Mouse (Mus musculus): ENCODE results near the gene Shkbp1.
A peak's percentile ranks its signal among the peaks of the same experiment; 100 is the strongest.

Shkbp1 gene

DNA sequence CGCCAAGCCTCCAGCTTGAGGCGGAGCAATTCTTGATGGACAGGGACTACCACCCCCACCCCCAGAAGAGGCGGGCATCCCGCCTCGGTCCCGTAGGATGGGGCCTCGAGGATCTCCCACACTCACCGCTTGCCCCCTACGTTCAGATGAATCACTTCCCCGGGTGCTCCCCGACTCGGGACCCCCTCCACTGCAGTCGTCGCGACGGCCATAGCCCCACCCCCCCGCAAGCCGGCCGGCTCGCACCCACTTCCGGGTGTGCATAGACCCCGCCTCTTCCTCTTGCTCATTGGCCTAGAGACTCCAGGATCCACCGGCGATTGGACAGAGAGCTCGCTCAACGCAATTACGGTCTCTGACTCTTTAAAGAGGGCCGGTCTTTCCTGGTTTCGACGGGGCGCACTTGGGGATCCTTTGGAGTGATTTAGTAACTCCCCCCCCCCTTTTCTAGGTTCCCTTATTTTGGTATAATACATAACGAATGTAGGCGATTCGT lies at the start of gene Shkbp1:
TSS of gene Shkbp1 (minus strand) at position 275 of the 496 bp plus-strand sequence.
- DNase-seq (ENCODE audit: low read depth, low spot score) = peak; percentile 92
- H3K36me3 ChIP-seq (ENCODE audit: control insufficient read depth, insufficient read depth, low read length, poor library complexity, severe bottlenecking) = no peaks in the 10 kb centered on the region

DNA sequence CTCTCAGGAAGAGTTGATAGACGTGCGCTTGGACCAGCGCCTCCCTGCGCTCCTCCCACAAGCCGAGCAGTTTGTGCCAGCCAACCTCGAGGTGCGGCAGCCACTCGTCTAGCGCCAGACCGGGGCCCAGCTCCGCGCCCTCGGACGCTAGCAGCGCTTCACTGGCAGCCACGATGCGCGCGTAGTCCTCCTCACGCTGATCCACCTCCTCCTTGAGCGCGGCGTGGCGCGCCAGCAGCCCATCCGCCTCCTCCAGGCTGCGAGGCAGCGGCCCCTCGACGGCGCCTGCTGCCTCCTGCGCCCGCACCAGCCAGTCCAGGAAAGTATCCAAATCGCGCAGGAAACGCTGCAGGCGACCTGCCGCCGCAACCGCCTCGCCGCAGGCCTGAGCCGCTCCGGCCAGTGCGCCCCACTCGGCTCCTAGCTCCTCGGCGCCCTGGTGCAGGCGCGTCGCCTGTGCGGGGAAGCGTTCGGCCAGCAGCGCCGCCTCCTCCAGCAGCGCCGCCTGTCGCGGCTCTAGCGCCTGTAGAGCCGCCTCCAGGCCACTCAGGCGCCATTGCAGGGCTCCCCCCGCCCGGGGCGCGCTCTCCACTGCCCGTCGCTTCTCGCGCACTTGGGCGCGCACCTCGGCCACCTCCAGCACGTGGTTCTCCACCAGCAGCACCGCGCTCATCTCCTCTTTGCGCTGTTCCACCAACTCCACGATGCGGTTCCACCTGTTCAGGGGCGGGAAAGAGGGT lies 48.6 kb upstream of the Shkbp1 start:
- H3K27me3 ChIP-seq (ENCODE audit: control insufficient read depth, insufficient read depth, low read length, poor library complexity, severe bottlenecking) = no peaks in the 10 kb centered on the region; the same call in 1 of the 2 replicates
- no peak for DNase-seq (ENCODE audit: low read depth, low spot score)
- H3K36me3 ChIP-seq (ENCODE audit: control insufficient read depth, insufficient read depth, low read length, poor library complexity, severe bottlenecking) = no peaks in the 10 kb centered on the region

More for the DNA sequence above, at the start of gene Shkbp1:
- H3K27me3 ChIP-seq (ENCODE audit: control insufficient read depth, insufficient read depth, low read length, poor library complexity, severe bottlenecking) = no peaks in the 10 kb centered on the region

DNA sequence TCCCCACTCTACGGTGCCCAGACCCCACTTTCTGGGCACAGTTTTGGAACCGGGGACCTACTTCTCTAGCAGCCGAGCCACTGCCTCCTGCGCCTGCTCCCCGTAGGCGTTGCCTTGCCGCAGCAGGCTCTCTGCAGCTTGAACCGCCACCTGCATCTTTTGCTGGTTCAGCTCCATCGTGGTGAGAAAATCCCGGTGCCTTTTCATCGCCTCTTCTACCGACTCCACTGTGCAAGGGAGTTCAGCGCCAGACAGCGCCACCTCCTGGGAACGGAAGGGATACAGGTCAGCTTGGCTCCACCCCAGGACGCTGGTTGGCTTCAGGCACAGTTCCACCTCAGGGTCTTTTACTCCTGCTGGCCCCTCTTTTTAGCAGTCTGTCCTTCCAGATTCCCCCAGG lies 46.9 kb upstream of the Shkbp1 start:
- DNase-seq (ENCODE audit: low read depth, low spot score) = peak; percentile 70
- Histone ChIP-seq H3K27me3 (ENCODE audit: control insufficient read depth, insufficient read depth, low read length, poor library complexity, severe bottlenecking) (no peaks in the 10 kb centered on the region; the same call in 1 of the 2 replicates), H3K36me3 (ENCODE audit: control insufficient read depth, insufficient read depth, low read length, poor library complexity, severe bottlenecking) (no peaks in the 10 kb centered on the region)

DNA sequence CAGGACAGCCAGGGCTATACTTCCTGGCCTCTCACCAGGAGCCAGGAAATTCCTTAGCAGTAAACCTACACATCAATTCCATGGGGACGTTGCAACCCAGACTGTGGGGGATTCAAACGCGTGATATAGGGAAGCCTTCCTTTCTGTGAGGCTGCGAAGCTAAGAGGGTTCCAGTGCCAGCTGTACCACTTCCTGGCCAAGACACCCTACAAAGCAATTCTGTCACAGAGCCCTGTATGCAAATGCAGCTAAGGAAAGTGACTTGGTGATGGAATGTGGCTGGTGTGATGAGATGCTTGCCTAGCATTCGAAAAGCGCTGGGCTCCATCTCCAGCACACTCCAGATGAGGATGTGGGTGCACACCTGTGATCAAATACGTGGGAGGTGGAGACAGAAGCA lies 44.7 kb upstream of the Shkbp1 start:
- Histone ChIP-seq H3K36me3 (ENCODE audit: control insufficient read depth, insufficient read depth, low read length, poor library complexity, severe bottlenecking) (no peaks in the 10 kb centered on the region), H3K27me3 (ENCODE audit: control insufficient read depth, insufficient read depth, low read length, poor library complexity, severe bottlenecking) (no peaks in the 10 kb centered on the region)
- no peak for DNase-seq (ENCODE audit: low read depth, low spot score)

DNA sequence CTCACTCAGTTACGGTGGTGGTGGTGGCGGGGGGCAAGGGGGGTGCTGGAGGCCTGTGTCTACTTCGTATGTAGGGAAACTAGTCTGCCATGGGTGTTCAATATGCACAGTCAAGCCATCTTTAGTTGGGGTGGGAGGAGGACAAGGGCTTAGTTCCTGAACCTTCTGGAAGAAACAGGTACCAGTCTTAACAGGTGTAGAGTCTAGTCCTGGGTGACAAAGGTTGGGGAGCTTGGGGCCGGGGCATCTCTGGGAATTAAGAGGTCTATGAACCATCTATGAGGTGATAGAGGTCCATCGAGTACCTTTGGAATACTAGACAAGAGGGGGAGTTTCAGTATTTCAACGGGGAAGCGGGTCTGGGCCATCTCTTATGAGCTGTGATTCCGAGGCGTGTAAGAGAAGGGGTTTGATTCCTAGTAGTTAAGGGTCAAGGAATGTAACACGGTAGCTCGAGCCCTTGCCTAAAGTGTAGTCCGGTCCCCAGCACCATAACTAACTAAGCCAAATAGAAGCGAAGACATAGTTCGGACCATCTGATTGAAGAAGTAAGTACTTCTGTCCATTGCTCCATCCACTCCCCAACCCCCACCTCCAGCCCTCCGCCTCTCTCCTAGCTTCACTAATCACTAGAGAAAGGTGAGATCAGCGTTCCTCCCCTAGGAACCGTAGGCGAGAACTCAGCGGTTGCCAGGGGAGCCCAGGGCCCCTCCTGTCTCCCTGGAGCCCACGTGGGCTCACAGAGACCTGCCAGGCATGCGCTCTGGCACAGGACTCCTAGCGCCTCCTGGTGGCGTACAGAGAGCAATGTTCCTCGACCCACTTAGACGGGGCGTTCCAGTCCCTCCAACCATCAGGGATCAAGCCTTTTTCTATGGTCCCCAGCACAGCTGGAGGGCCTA lies 41.5 kb upstream of the Shkbp1 start:
- Histone ChIP-seq H3K36me3 (ENCODE audit: control insufficient read depth, insufficient read depth, low read length, poor library complexity, severe bottlenecking) (no peaks in the 10 kb centered on the region), H3K27me3 (ENCODE audit: control insufficient read depth, insufficient read depth, low read length, poor library complexity, severe bottlenecking) (no peaks in the 10 kb centered on the region)
- peak; percentile 78 for DNase-seq (ENCODE audit: low read depth, low spot score)

DNA sequence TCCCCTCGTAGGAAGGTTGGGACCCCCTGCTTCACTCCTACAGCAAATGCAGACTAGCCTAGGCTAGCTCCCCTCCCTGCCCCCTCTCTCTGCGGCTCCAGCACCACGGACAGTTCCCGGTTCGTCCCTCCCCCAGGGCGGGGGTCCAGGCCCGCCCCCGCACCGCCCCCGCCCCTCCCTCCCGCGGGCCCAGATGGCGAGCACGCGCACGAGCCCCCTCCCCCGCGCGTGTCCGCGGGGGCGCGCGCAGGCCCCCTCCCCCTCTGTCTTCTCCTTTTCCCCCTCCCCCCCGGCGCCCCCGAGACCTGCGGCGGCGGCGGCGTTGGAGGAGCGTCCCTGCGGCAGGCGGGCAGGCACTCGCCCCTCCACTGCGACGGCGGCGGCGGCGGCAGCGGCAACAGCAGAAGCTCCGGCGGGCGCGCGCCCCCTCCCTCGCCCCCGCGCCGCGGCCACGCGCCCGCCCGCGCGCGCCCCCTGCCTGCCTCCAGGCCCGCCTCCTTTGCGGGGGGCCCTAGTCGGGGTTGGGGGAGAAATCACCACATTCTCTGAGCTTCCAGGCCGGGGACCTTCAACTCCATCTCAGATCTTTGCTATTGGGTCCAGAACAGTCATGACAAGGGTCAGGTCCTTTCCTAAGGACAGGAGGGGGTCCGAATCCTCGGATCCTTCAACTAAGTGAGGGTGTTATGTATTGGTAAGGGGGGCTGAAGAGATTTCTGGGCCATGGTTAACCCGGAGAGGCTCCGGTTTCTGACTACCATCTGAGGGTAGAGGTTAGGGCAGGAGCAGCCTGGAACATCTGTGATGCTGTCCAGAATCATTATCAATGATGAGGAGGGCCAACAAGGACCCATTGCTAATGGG lies 40.6 kb upstream of the Shkbp1 start:
- no peaks in the 10 kb centered on the region for H3K27me3 ChIP-seq (ENCODE audit: control insufficient read depth, insufficient read depth, low read length, poor library complexity, severe bottlenecking)
- no peaks in the 10 kb centered on the region for H3K36me3 ChIP-seq (ENCODE audit: control insufficient read depth, insufficient read depth, low read length, poor library complexity, severe bottlenecking)
- peak; percentile 24 for DNase-seq (ENCODE audit: low read depth, low spot score)

DNA sequence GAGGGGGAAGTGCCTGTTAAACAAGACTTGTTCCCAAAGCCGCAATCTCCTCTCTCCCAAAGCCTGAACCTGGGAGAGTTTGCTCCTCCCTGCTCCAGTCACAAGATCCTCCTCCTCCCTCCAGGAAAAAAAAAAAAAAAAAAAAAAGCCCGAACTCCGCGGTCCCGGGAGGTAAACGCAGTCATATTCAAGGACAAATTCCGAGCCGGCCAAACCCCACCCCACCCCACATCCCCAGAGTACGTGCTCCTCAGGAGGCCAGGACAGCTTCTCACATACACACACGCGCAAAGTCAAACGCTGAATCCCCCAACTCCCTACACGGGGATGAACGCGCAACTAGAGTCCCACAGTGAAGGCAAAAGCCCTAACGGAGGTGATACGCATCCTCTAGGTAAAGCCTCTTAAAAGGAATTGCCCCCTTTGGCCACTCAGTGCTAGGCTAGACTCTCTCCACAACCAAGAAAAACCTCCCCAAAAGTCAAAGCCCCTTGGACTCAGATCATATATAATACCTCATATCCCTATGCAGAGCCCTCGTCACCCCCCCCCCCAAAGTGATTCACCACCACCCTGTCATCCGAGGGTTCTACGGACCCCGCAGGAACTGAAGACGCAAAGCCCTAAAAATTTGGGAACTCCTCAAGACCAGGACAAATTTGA lies 39.8 kb upstream of the Shkbp1 start:
- Histone ChIP-seq H3K36me3 (ENCODE audit: control insufficient read depth, insufficient read depth, low read length, poor library complexity, severe bottlenecking) (no peaks in the 10 kb centered on the region), H3K27me3 (ENCODE audit: control insufficient read depth, insufficient read depth, low read length, poor library complexity, severe bottlenecking) (no peaks in the 10 kb centered on the region)
- no peak for DNase-seq (ENCODE audit: low read depth, low spot score)

DNA sequence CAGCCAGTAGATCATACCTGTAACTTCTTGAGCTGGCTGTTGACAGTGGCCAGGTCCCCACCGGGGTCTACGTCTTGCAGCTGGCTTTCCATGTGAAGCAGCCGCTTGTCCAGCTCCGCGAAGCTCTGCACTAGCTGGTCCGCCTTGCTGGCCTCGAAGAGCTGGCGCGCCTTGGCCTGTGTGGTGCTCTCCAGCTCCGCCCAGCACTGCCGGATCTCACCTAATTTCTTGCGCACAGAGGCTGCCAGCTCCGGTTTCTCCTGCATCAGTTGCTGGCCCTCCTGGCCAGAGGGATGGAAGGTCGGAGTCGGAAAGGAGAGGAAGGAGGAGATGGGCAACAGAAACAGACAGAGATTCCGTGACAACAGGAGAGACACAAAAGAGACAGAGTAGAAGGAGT lies 35.6 kb upstream of the Shkbp1 start:
- Histone ChIP-seq H3K27me3 (ENCODE audit: control insufficient read depth, insufficient read depth, low read length, poor library complexity, severe bottlenecking) (no peaks in the 10 kb centered on the region), H3K36me3 (ENCODE audit: control insufficient read depth, insufficient read depth, low read length, poor library complexity, severe bottlenecking) (no peaks in the 10 kb centered on the region)
- no peak for DNase-seq (ENCODE audit: low read depth, low spot score)

DNA sequence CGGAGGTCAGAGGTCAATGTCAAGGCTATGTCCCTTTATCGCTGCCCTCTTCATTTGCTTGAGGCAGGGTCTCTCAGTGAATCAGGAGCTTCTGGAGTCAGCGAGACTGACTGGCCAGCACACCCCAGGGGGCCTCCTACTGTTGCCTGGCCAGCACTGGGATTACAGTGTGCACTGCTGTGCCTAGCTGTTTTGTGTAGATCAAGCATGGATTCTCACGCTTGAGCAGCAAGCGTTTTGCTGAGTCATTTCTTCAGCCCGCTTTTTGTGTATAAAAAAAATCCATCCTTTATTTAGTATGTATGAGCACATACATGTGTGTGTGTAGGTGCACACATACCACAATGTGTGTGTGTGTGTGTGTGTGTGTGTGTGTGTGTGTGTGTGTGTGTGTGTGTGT lies 33.4 kb upstream of the Shkbp1 start:
- no peak for DNase-seq (ENCODE audit: low read depth, low spot score)
- Histone ChIP-seq H3K36me3 (ENCODE audit: control insufficient read depth, insufficient read depth, low read length, poor library complexity, severe bottlenecking) (no peaks in the 10 kb centered on the region), H3K27me3 (ENCODE audit: control insufficient read depth, insufficient read depth, low read length, poor library complexity, severe bottlenecking) (no peaks in the 10 kb centered on the region)

DNA sequence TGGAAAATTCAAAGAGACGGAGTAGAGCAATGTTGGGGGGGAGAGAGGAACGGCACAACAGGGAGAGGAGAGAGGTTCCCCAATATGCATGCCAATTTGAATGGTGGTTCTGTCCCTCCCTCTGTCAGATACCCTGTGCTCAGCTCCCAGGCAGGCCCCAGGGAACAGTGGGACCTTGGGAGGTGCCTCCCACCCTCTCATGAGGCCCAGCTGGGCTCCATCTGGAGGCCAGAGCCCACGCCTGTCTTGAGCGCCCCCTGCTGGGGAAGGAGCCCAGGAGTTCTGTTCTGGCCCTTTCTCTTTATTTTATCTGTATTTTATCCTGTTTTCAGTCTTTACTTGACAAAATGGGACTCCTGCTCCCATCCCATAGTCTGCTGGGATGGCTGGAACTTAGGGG lies 28.9 kb upstream of the Shkbp1 start:
- DNase-seq (ENCODE audit: low read depth, low spot score) = peak; percentile 81
- Histone ChIP-seq H3K27me3 (ENCODE audit: control insufficient read depth, insufficient read depth, low read length, poor library complexity, severe bottlenecking) (no peaks in the 10 kb centered on the region), H3K36me3 (ENCODE audit: control insufficient read depth, insufficient read depth, low read length, poor library complexity, severe bottlenecking) (no peaks in the 10 kb centered on the region)

DNA sequence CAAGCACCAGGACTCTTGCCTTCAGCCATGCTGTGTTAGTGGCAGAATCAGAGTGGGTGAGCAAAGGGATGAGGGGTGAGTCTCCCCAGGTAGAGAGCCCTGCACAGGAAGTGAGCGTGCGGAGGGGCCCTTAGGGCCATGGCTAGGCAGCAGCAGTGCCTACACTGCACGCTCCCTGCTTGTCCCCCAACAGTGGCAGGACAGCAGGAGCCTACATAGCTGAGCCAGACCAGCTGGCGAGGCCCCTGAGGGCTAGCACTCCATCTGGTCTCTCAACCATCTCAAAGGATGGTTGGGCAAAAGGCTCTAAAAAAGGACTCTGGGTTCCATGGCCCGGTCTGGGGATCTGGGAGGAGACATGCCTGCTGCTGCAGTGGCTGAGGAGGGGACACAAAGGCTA lies 28.3 kb upstream of the Shkbp1 start:
- Histone ChIP-seq H3K36me3 (ENCODE audit: control insufficient read depth, insufficient read depth, low read length, poor library complexity, severe bottlenecking) (no peaks in the 10 kb centered on the region), H3K27me3 (ENCODE audit: control insufficient read depth, insufficient read depth, low read length, poor library complexity, severe bottlenecking) (no peaks in the 10 kb centered on the region)
- DNase-seq (ENCODE audit: low read depth, low spot score) = no peak

DNA sequence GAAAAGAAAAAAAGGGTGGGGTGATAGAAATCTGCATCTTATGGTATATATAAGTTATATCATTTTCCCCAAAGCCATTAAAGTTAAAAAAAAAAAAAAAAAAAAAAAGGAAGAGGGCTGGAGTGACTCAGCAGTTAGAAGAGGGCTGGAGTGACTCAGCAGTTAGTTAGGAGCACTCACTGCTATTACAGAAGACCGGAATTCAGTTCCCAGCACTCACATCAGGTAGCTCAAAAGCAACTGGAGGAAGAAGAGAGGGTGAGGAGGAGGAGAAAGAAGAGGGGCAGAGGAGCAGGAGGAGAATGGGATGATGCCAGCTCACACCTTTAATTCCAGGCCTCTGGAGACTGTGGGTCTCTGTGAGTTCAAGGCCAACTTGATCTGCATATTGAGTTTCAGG lies 27.4 kb upstream of the Shkbp1 start:
- H3K27me3 ChIP-seq (ENCODE audit: control insufficient read depth, insufficient read depth, low read length, poor library complexity, severe bottlenecking) = no peaks in the 10 kb centered on the region
- no peaks in the 10 kb centered on the region for H3K36me3 ChIP-seq (ENCODE audit: control insufficient read depth, insufficient read depth, low read length, poor library complexity, severe bottlenecking)
- DNase-seq (ENCODE audit: low read depth, low spot score) = no peak

DNA sequence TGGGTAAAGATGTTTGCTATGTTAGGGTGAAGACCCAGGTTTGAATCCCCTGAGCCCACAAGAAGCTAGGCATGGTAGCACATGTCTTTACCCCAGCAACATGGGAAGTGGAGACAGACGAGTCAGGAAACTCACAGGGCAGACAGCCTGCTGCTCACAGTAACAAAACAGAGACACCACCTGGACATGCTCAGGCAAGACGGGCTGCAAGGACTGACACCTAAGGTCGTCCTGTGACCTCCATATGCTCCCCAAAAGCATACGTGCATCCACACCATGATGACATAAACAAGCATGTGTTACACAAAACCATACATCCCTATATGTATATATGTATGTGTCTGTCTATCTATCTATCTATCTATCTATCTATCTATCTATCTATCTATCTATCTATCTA lies 25.7 kb upstream of the Shkbp1 start:
- no peak for DNase-seq (ENCODE audit: low read depth, low spot score)
- Histone ChIP-seq H3K27me3 (ENCODE audit: control insufficient read depth, insufficient read depth, low read length, poor library complexity, severe bottlenecking) (no peaks in the 10 kb centered on the region), H3K36me3 (ENCODE audit: control insufficient read depth, insufficient read depth, low read length, poor library complexity, severe bottlenecking) (no peaks in the 10 kb centered on the region)

DNA sequence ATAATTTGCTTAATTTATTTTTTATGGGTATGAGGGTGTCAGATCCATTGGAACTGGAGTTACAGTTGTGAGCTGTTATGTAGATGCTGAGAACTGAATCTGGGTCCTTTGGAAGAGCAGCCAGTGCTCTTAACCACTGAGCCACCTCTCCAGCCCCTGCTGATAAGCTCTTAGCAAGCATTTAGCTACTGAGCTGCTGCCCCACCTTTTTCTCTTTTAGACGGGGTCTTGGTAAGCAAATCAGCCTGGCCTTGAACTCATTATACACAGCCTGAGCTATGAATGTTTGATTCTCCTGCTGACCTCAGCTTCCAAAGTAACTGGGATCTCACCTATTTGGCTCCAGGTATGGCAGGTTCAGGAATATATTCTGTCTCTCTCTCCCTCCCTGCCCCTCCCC lies 25.2 kb upstream of the Shkbp1 start:
- no peak for DNase-seq (ENCODE audit: low read depth, low spot score)
- Histone ChIP-seq H3K36me3 (ENCODE audit: control insufficient read depth, insufficient read depth, low read length, poor library complexity, severe bottlenecking) (no peaks in the 10 kb centered on the region), H3K27me3 (ENCODE audit: control insufficient read depth, insufficient read depth, low read length, poor library complexity, severe bottlenecking) (no peaks in the 10 kb centered on the region; the same call in 1 of the 2 replicates)

Measured in splenic B cell, adult 2 months (primary cell).